8 mouse cellular contexts compared by ENCODE assay signal in the genomic region with DNA sequence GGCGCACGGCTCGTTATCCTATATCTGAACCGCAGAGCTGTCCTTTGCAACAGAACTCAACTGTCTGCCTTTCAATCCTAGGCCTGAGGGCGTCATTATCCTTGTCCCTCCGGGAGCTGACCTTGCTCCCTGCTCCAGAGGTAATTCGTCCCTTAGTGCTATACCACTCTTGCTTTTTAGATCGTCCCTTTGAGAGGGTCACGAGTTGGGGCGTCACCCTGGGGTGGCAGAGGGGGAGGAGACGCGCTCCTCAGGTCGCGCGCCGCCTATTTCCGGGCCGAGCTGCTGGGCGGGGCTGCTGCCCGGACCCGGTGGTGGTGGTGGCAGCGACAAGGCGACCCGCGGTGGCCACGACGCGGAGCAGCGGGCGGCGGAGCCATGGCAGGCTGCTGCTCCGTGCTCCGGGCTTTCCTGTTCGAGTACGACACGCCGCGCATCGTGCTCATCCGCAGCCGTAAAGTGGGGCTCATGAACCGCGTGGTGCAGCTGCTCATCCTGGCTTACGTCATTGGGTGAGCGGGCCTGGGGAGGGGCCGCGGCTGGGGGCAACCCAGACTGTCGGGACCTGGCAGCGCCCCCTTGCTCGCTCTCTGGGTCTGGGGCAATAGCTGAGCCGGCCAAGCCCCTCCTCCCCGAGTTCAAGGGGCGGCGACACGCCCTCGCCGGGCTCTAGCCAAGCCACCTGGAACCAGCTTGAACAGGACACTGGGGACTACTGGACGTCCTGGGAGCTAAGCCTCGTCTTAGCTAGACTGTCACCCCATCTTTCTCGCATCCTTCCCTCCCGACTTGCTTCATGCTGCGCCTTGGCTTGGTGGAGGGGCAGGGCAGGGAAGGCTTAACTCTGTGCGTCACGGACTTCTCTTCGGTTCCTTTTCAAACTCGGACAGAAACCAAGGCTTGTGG. TPM values are rescaled to one million over a fixed set of nuclear protein-coding genes. Genes with fewer than 3 reads are reported as not detected.
DNase-seq lines count a peak whose midpoint lies in the region; ATAC-seq lines count a peak whose summit lies in the region.

A gene (plus strand): TSS at position 269 of the 906 bp plus-strand sequence.

- H3K27me3 ChIP-seq in forebrain, embryonic 10.5 days (ENCODE audit: poor library complexity, severe bottlenecking), result peaks cover 16% of the 10 kb centered on the region
- no peaks in the 10 kb centered on the region for H3K27me3 ChIP-seq in heart, embryonic 15.5 days
- no peaks in the 10 kb centered on the region for H3K27me3 ChIP-seq in liver, embryonic 15.5 days
- H3K27me3 ChIP-seq in neural tube, embryonic 12.5 days (replicated peaks), result no peaks in the 10 kb centered on the region

- peaks cover 20% of the 10 kb centered on the region for H3K4me1 ChIP-seq in forebrain, embryonic 10.5 days
- H3K4me1 ChIP-seq in heart, embryonic 15.5 days (replicated peaks), result peaks cover 23% of the 10 kb centered on the region
- peaks cover 47% of the 10 kb centered on the region for H3K4me1 ChIP-seq in liver, embryonic 15.5 days (replicated peaks)
- peaks cover 5% of the 10 kb centered on the region for H3K4me1 ChIP-seq in neural tube, embryonic 12.5 days

- 1% methylated on average over 66 of the region's 66 CpGs for WGBS in forebrain, embryonic 10.5 days
- WGBS in heart, embryonic 15.5 days, result under 1% methylated on average over 50 of the region's 66 CpGs
- WGBS in liver, embryonic 15.5 days (ENCODE audit: insufficient replicate concordance), result under 1% methylated on average over 66 of the region's 66 CpGs
- WGBS in neural tube, embryonic 12.5 days, result 1% methylated on average over 66 of the region's 66 CpGs

- peak within 1 kb of the TSS; percentile 89 for H3K27ac ChIP-seq in forebrain, embryonic 10.5 days
- peak within 1 kb of the TSS; percentile 92 for H3K27ac ChIP-seq in heart, embryonic 15.5 days
- peak within 1 kb of the TSS; percentile 84 for H3K27ac ChIP-seq in liver, embryonic 15.5 days (replicated peaks)
- H3K27ac ChIP-seq in neural tube, embryonic 12.5 days, result peak within 1 kb of the TSS; percentile 26; the same call in 1 of the 2 replicates

- DNase-seq in c-Kit-negative CD71-positive TER-119-positive erythroid progenitor cells, embryonic 14.5 days (ENCODE audit: low read depth, low spot score), result peak; percentile 36
- DNase-seq in forebrain, embryonic 10.5 days (ENCODE audit: extremely low spot score, low spot score), result peak; percentile 72
- peak; percentile 89 to 90 for DNase-seq in kidney, postnatal 36 days
- peak; percentile 76 for DNase-seq in telencephalon, adult 2 months (ENCODE audit: low read depth, low spot score)

- H3K36me3 ChIP-seq in forebrain, embryonic 10.5 days (replicated peaks), result no peaks in the 10 kb centered on the region
- H3K36me3 ChIP-seq in heart, embryonic 15.5 days, result no peaks in the 10 kb centered on the region
- H3K36me3 ChIP-seq in liver, embryonic 15.5 days (replicated peaks), result 0 out of 2 replicates have a peak, but pooled peaks cover 3% of the 10 kb centered on the region
- no peaks in the 10 kb centered on the region for H3K36me3 ChIP-seq in neural tube, embryonic 12.5 days

- H3K4me3 ChIP-seq in forebrain, embryonic 10.5 days, result peak within 1 kb of the TSS; percentile 77
- H3K4me3 ChIP-seq in heart, embryonic 15.5 days, result peak within 1 kb of the TSS; percentile 78
- H3K4me3 ChIP-seq in liver, embryonic 15.5 days (replicated peaks), result peak within 1 kb of the TSS; percentile 77
- peak within 1 kb of the TSS; percentile 61 for H3K4me3 ChIP-seq in neural tube, embryonic 12.5 days

- peak within 1 kb of the TSS; percentile 63 for H3K9ac ChIP-seq in heart, embryonic 15.5 days
- H3K9ac ChIP-seq in liver, embryonic 15.5 days, result peak within 1 kb of the TSS; percentile 80
- H3K9ac ChIP-seq in neural tube, embryonic 12.5 days, result peak within 1 kb of the TSS; percentile 69

- H3K4me2 ChIP-seq in heart, embryonic 15.5 days, result peak within 1 kb of the TSS; percentile 81
- peak within 1 kb of the TSS; percentile 99 for H3K4me2 ChIP-seq in liver, embryonic 15.5 days
- peak within 1 kb of the TSS; percentile 74 for H3K4me2 ChIP-seq in neural tube, embryonic 12.5 days (replicated peaks)

- H3K9me3 ChIP-seq in forebrain, embryonic 10.5 days, result no peaks in the 10 kb centered on the region
- no peaks in the 10 kb centered on the region for H3K9me3 ChIP-seq in heart, embryonic 15.5 days (replicated peaks)
- no peaks in the 10 kb centered on the region for H3K9me3 ChIP-seq in liver, embryonic 15.5 days (replicated peaks)
- no peaks in the 10 kb centered on the region for H3K9me3 ChIP-seq in neural tube, embryonic 12.5 days

- ATAC-seq in CD4-positive, CD25-positive, alpha-beta regulatory T cell, adult 4 months, result peak; percentile 80
- peak; percentile 89 for ATAC-seq in heart, embryonic 15.5 days (replicated peaks; ENCODE audit: insufficient number of reproducible peaks, insufficient read depth, low FRiP score, low read depth)
- ATAC-seq in liver, embryonic 15.5 days (ENCODE audit: insufficient read depth), result peak; percentile 89
- ATAC-seq in neural tube, embryonic 12.5 days (ENCODE audit: low FRiP score, low read depth), result peak; percentile 91

RNA-seq across cellular contexts. Expression of the gene that starts here (rescaled TPM):
- polyA plus RNA-seq in CD4-positive, CD25-positive, alpha-beta regulatory T cell, adult 4 months (2017; shearing (Covaris generic)), result 10 to 100 TPM; 41.2 to 68.7 TPM
- 4.4 and 5.2 TPM in 2 replicates for polyA plus RNA-seq in forebrain, embryonic 10.5 days (2016; fragmentation: Nextera tagmentation; extraction: Ambion mirVana)
- polyA plus RNA-seq in heart, embryonic 15.5 days (2015; fragmentation: Nextera tagmentation; extraction: Ambion mirVana), result 19.2 and 21.0 TPM in 2 replicates
- 25.2 and 27.9 TPM in 2 replicates for polyA plus RNA-seq in liver, embryonic 15.5 days (2015; fragmentation: Nextera tagmentation; extraction: Ambion mirVana)
- polyA plus RNA-seq in neural tube, embryonic 12.5 days (2016; fragmentation: Nextera tagmentation; extraction: Ambion mirVana), result 13.0 and 15.2 TPM in 2 replicates

Comparison
In these comparisons a context has a peak if more than half of its experiments do, and no peak if none do; other contexts are left out.
1. Peak in every context shown above with its lines: DNase-seq, ATAC-seq, H3K4me3 ChIP-seq and H3K27ac ChIP-seq.
2. DNase-seq: peak in every context shown above with its lines; median percentile 90 in kidney, postnatal 36 days; 76 in telencephalon, adult 2 months; 72 in forebrain, embryonic 10.5 days; 36 in c-Kit-negative CD71-positive TER-119-positive erythroid progenitor cells, embryonic 14.5 days.
3. H3K27ac ChIP-seq: peak in every context shown above with its lines; median percentile 92 in heart, embryonic 15.5 days; 89 in forebrain, embryonic 10.5 days; 84 in liver, embryonic 15.5 days; 26 in neural tube, embryonic 12.5 days.